In genomic region chr4:141008028-141008427, GRCm38 (mm10) we compare ENCODE assay signal across 8 mouse cellular contexts. TPM values are rescaled to one million over a fixed set of nuclear protein-coding genes. Genes with fewer than 3 reads are reported as not detected.
DNase-seq lines count a peak whose midpoint lies in the region; ATAC-seq lines count a peak whose summit lies in the region.

No protein-coding gene starts in this region.

- peak; percentile 65 for DNase-seq in cerebellum, adult 9-11 months
- DNase-seq in cerebellum, adult 11-12 months: no peak
- peak; percentile 67 for DNase-seq in 3T3-L1 (ENCODE audit: low read depth, low spot score)
- peak; percentile 56 for DNase-seq in liver
- DNase-seq in right cerebral cortex, postnatal 14 days: no peak
- DNase-seq in layer of hippocampus, postnatal 14 days (ENCODE audit: low spot score in 2 of 2): no peak

- H3K36me3 ChIP-seq in hindbrain, embryonic 13.5 days: peaks cover 58% of the 10 kb centered on the region

- H3K4me3 ChIP-seq in hindbrain, embryonic 13.5 days: no peak overlapping the region

- no peak overlapping the region for H3K27ac ChIP-seq in hindbrain, embryonic 13.5 days

- WGBS in hindbrain, embryonic 13.5 days: 88% methylated on average over 8 of the region's 8 CpGs

- no peaks in the 10 kb centered on the region for H3K27me3 ChIP-seq in hindbrain, embryonic 13.5 days

- H3K4me1 ChIP-seq in hindbrain, embryonic 13.5 days (replicated peaks): peaks cover 30% of the 10 kb centered on the region

- ATAC-seq in erythroblast, adult 5-6 weeks (replicated peaks; ENCODE audit: low FRiP score, poor library complexity, severe bottlenecking): peak; percentile 64
- no peak for ATAC-seq in hindbrain, embryonic 13.5 days (ENCODE audit: low FRiP score)

- H3K9ac ChIP-seq in hindbrain, embryonic 13.5 days: no peak overlapping the region

- no peaks in the 10 kb centered on the region for H3K9me3 ChIP-seq in hindbrain, embryonic 13.5 days

- H3K4me2 ChIP-seq in hindbrain, embryonic 13.5 days: no peak overlapping the region

RNA-seq across cellular contexts. Expression of gene Mfap2, which starts 2.2 kb away (rescaled TPM):
- not detected in 2 replicates for total RNA-seq in erythroblast, adult 5-6 weeks (2015; ENCODE audit: low replicate concordance)
- total RNA-seq in erythroblast, adult 5-6 weeks (2017; ENCODE audit: low replicate concordance): not detected in 2 replicates
- 198 and 227 TPM in 2 replicates for polyA plus RNA-seq in hindbrain, embryonic 13.5 days (2015; fragmentation: Nextera tagmentation; extraction: Ambion mirVana)
- total RNA-seq in layer of hippocampus, postnatal 14 days (2021): 10 to 100 TPM; 11.3 to 14.1 TPM

RNA-seq across cellular contexts. Expression of gene Atp13a2, which starts 21.4 kb away (rescaled TPM):
- total RNA-seq in erythroblast, adult 5-6 weeks (2015; ENCODE audit: low replicate concordance): 6.7 and 10.0 TPM in 2 replicates
- 4.9 and 5.9 TPM in 2 replicates for total RNA-seq in erythroblast, adult 5-6 weeks (2017; ENCODE audit: low replicate concordance)
- polyA plus RNA-seq in hindbrain, embryonic 13.5 days (2015; fragmentation: Nextera tagmentation; extraction: Ambion mirVana): 140 TPM in 2 replicates
- 100 to 1,000 TPM; 206 to 215 TPM for total RNA-seq in layer of hippocampus, postnatal 14 days (2021)

RNA-seq across cellular contexts. Expression of gene Sdhb, which starts 47.0 kb away (rescaled TPM):
- total RNA-seq in erythroblast, adult 5-6 weeks (2015; ENCODE audit: low replicate concordance): 46.7 and 50.4 TPM in 2 replicates
- 20.5 and 34.4 TPM in 2 replicates for total RNA-seq in erythroblast, adult 5-6 weeks (2017; ENCODE audit: low replicate concordance)
- polyA plus RNA-seq in hindbrain, embryonic 13.5 days (2015; fragmentation: Nextera tagmentation; extraction: Ambion mirVana): 442 and 459 TPM in 2 replicates
- 100 to 1,000 TPM; 190 to 198 TPM for total RNA-seq in layer of hippocampus, postnatal 14 days (2021)

RNA-seq across cellular contexts. Expression of gene Crocc, which starts 52.3 kb away (rescaled TPM):
- not detected in 2 replicates for total RNA-seq in erythroblast, adult 5-6 weeks (2015; ENCODE audit: low replicate concordance)
- total RNA-seq in erythroblast, adult 5-6 weeks (2017; ENCODE audit: low replicate concordance): 0.34 and 4.9 TPM in 2 replicates
- polyA plus RNA-seq in hindbrain, embryonic 13.5 days (2015; fragmentation: Nextera tagmentation; extraction: Ambion mirVana): 6.0 and 6.2 TPM in 2 replicates
- 10 to 100 TPM; 36.3 to 41.7 TPM for total RNA-seq in layer of hippocampus, postnatal 14 days (2021)

Comparison
In these comparisons a context has a peak if more than half of its experiments do, and no peak if none do; other contexts are left out.
1. DNase-seq: peak in cerebellum, adult 9-11 months (single experiment), 3T3-L1 (single experiment) and liver (single experiment); none in cerebellum, adult 11-12 months (single experiment), right cerebral cortex, postnatal 14 days (single experiment) and layer of hippocampus, postnatal 14 days (0 of 2).
2. RNA of gene Mfap2, which starts 2.2 kb away (total RNA-seq): 11.3 to 14.1 TPM in layer of hippocampus, postnatal 14 days; not detected in erythroblast, adult 5-6 weeks; every median in the first group is over 10 times any median in the second.
3. RNA of gene Atp13a2, which starts 21.4 kb away (total RNA-seq): 206 to 215 TPM in layer of hippocampus, postnatal 14 days; 4.9 to 10.0 TPM in erythroblast, adult 5-6 weeks; every median in the first group is over 10 times any median in the second.